Mouse (Mus musculus) neural tube, embryonic 11.5 days (tissue): ENCODE measurements around the gene Gmppa. TPM values are rescaled to one million over a fixed set of nuclear protein-coding genes. Genes with fewer than 3 reads are reported as not detected.

ENCODE experiments used
- ATAC-seq: fragments of 200-750 bp; cut with Nextera tagmentation; 2 replicates; pipeline ENCODE4 v1.8.0; 2017; ENCODE audit warnings: moderate number of reproducible peaks, mild to moderate bottlenecking, moderate TSS enrichment, moderate library complexity; ENCODE audit not compliant: insufficient read depth, low FRiP score, low TSS enrichment
- DNase-seq: peaks from one replicate; pipeline ENCODE4 v3.0.0-alpha.2; 2015; ENCODE audit warnings: low spot score
- H3K27ac ChIP-seq: fragments of 300-500 bp; sonication (generic); 2 replicates; pipeline ENCODE4 v1.5.1; 2014; ENCODE audit warnings: low read depth, mild to moderate bottlenecking, low read length
- H3K27me3 ChIP-seq: fragments of 300-500 bp; sonication (generic); 2 replicates; pipeline ENCODE4 v1.6.1; 2014; ENCODE audit warnings: mild to moderate bottlenecking, low read length, mixed read lengths; ENCODE audit not compliant: control insufficient read depth, insufficient read depth
- H3K36me3 ChIP-seq: fragments of 300-500 bp; sonication (generic); 2 replicates; pipeline ENCODE4 v1.6.1; 2014; ENCODE audit warnings: mild to moderate bottlenecking, low read length, moderate library complexity, mixed read lengths; ENCODE audit not compliant: control insufficient read depth, insufficient read depth
- H3K4me1 ChIP-seq: fragments of 300-500 bp; sonication (generic); 2 replicates; pipeline ENCODE4 v1.6.1; 2014; ENCODE audit warnings: low read length, mixed read lengths; ENCODE audit not compliant: control insufficient read depth, insufficient read depth
- H3K4me2 ChIP-seq: fragments of 300-500 bp; sonication (generic); 2 replicates; pipeline ENCODE4 v1.6.1; 2014; ENCODE audit warnings: low read depth, mild to moderate bottlenecking, moderate library complexity
- H3K4me3 ChIP-seq: fragments of 300-500 bp; sonication (generic); 2 replicates; pipeline ENCODE4 v1.5.1; 2014; ENCODE audit warnings: low read depth, low read length
- H3K9ac ChIP-seq: fragments of 300-500 bp; sonication (generic); 2 replicates; pipeline ENCODE4 v1.6.1; 2014; ENCODE audit warnings: mild to moderate bottlenecking, low read length
- H3K9me3 ChIP-seq: fragments of 300-500 bp; sonication (generic); 2 replicates; pipeline ENCODE4 v1.6.1; 2016; ENCODE audit warnings: low read length; ENCODE audit not compliant: control insufficient read depth
- WGBS: fragments of 180-500 bp; shearing (Covaris S2); extraction: QIAGEN DNeasy Blood & Tissue Kit; methylation state at CpG from one replicate; pipeline ENCODE4 v1.1.7; 2014; 5-methylcytosine and 5-hydroxymethylcytosine counted together
- polyA plus RNA-seq: library from polyadenylated mRNA; unstranded; fragments of >200 nt; fragmentation: Nextera tagmentation; extraction: Ambion mirVana; gene quantifications from 2 replicates; pipeline ENCODE4 v1.2.1, GENCODE M21; 2014

The Gmppa gene
- polyA plus RNA-seq, 1 experiment from 2014 or later: 62.5 TPM

- H3K9ac ChIP-seq: no peak overlapping the region
- H3K36me3 ChIP-seq: no peaks in the 10 kb centered on the region; the same call in 1 of the 2 replicates
- no peak overlapping the region for H3K4me3 ChIP-seq
- no peak overlapping the region for H3K27ac ChIP-seq
- 96% methylated on average over 7 of the region's 7 CpGs for WGBS
- no peak for ATAC-seq
- 0 out of 2 replicates have a peak, but pooled peaks cover 2% of the 10 kb centered on the region for H3K27me3 ChIP-seq
- H3K4me1 ChIP-seq: peaks cover 30% of the 10 kb centered on the region
- DNase-seq: no peak
- no peak overlapping the region for H3K4me2 ChIP-seq
- H3K9me3 ChIP-seq: no peaks in the 10 kb centered on the region
Measured at GRCm38 (mm10) chr1:75440661-75441060, 4.9 kb downstream of the Gmppa start.

GRCm38 (mm10) chr1:75441471-75441996 is 5.8 kb downstream of the Gmppa start:
- no peak overlapping the region for H3K4me2 ChIP-seq

GRCm38 (mm10) chr1:75442171-75442570 is 6.4 kb downstream of the Gmppa start:
- 0 out of 2 replicates have a peak, but pooled peaks cover 2% of the 10 kb centered on the region for H3K27me3 ChIP-seq
- ATAC-seq (no peak), DNase-seq (no peak)
- H3K27ac ChIP-seq: no peak overlapping the region
- H3K4me1 ChIP-seq: peaks cover 41% of the 10 kb centered on the region
- no peak overlapping the region for H3K9ac ChIP-seq
- no peaks in the 10 kb centered on the region for H3K9me3 ChIP-seq
- H3K4me3 ChIP-seq: no peak overlapping the region
- no peaks in the 10 kb centered on the region; the same call in 1 of the 2 replicates for H3K36me3 ChIP-seq
- no peak overlapping the region for H3K4me2 ChIP-seq
- WGBS: 87% methylated on average over 9 of the region's 9 CpGs

More at GRCm38 (mm10) chr1:75441471-75441996, 5.8 kb downstream of the Gmppa start:
- DNase-seq (no peak), ATAC-seq (no peak)
- Histone ChIP-seq H3K4me1 (peaks cover 36% of the 10 kb centered on the region), H3K27me3 (0 out of 2 replicates have a peak, but pooled peaks cover 2% of the 10 kb centered on the region), H3K9me3 (no peaks in the 10 kb centered on the region), H3K27ac (no peak overlapping the region), H3K4me3 (no peak overlapping the region), H3K9ac (no peak overlapping the region), H3K36me3 (no peaks in the 10 kb centered on the region; the same call in 1 of the 2 replicates)
- 87% methylated on average over 15 of the region's 15 CpGs for WGBS

- H3K4me3 ChIP-seq: no peak overlapping the region
- peak overlapping the region; percentile 71 for H3K27ac ChIP-seq
- H3K9ac ChIP-seq: no peak overlapping the region
- no peaks in the 10 kb centered on the region for H3K9me3 ChIP-seq
- peaks cover 47% of the 10 kb centered on the region for H3K4me1 ChIP-seq
- 0 out of 2 replicates have a peak, but pooled peaks cover 2% of the 10 kb centered on the region for H3K27me3 ChIP-seq
- ATAC-seq (no peak), DNase-seq (no peak)
- no peak overlapping the region; the same call in 1 of the 2 replicates for H3K4me2 ChIP-seq
- WGBS: 42% methylated on average over 8 of the region's 8 CpGs
- no peaks in the 10 kb centered on the region; the same call in 1 of the 2 replicates for H3K36me3 ChIP-seq
Measured at GRCm38 (mm10) chr1:75442811-75443210, 7.1 kb downstream of the Gmppa start.

GRCm38 (mm10) chr1:75443247-75444024 is 7.7 kb downstream of the Gmppa start:
- Histone ChIP-seq H3K36me3 (no peaks in the 10 kb centered on the region; the same call in 1 of the 2 replicates), H3K4me3 (no peak overlapping the region), H3K4me1 (peaks cover 53% of the 10 kb centered on the region), H3K27ac (peak overlapping the region; percentile 71), H3K9ac (0 out of 2 replicates have a peak overlapping the region, but pooled peaks have one; percentile 26), H3K4me2 (peak overlapping the region; percentile 21; the same call in 1 of the 2 replicates), H3K9me3 (no peaks in the 10 kb centered on the region), H3K27me3 (0 out of 2 replicates have a peak, but pooled peaks cover 2% of the 10 kb centered on the region)
- ATAC-seq: no peak
- no peak for DNase-seq
- WGBS: 25% methylated on average over 13 of the region's 13 CpGs

GRCm38 (mm10) chr1:75444208-75444607 is 8.5 kb downstream of the Gmppa start:
- no peak overlapping the region for H3K4me3 ChIP-seq

GRCm38 (mm10) chr1:75445141-75445701 is 9.5 kb downstream of the Gmppa start:
- peak overlapping the region; percentile 35; the same call in 1 of the 2 replicates for H3K4me2 ChIP-seq
- H3K4me3 ChIP-seq: peak overlapping the region; percentile 3; the same call in 1 of the 2 replicates
- H3K9ac ChIP-seq: peak overlapping the region; percentile 44
- peak overlapping the region; percentile 88 for H3K27ac ChIP-seq
- H3K27me3 ChIP-seq: peaks cover 15% of the 10 kb centered on the region
- no peaks in the 10 kb centered on the region for H3K9me3 ChIP-seq
- DNase-seq (no peak), ATAC-seq (no peak)
- WGBS: 16% methylated on average over 9 of the region's 9 CpGs
- no peaks in the 10 kb centered on the region; the same call in 1 of the 2 replicates for H3K36me3 ChIP-seq
- H3K4me1 ChIP-seq: peaks cover 68% of the 10 kb centered on the region

More at GRCm38 (mm10) chr1:75444208-75444607, 8.5 kb downstream of the Gmppa start:
- no peak for DNase-seq
- H3K9me3 ChIP-seq: no peaks in the 10 kb centered on the region
- WGBS: 21% methylated on average over 3 of the region's 3 CpGs
- H3K36me3 ChIP-seq: no peaks in the 10 kb centered on the region; the same call in 1 of the 2 replicates
- H3K9ac ChIP-seq: no peak overlapping the region
- peaks cover 5% of the 10 kb centered on the region for H3K27me3 ChIP-seq
- peak overlapping the region; percentile 88 for H3K27ac ChIP-seq
- no peak overlapping the region for H3K4me2 ChIP-seq
- no peak for ATAC-seq
- peaks cover 61% of the 10 kb centered on the region for H3K4me1 ChIP-seq

GRCm38 (mm10) chr1:75445751-75446611 is 10.3 kb downstream of the Gmppa start:
- peak; percentile 9 for ATAC-seq

More at GRCm38 (mm10) chr1:75445751-75446611, 10.3 kb downstream of the Gmppa start:
- Histone ChIP-seq H3K4me2 (peak overlapping the region; percentile 35), H3K36me3 (no peaks in the 10 kb centered on the region; the same call in 1 of the 2 replicates), H3K4me3 (peak overlapping the region; percentile 7; the same call in 1 of the 2 replicates), H3K27ac (peak overlapping the region; percentile 88), H3K4me1 (peaks cover 75% of the 10 kb centered on the region), H3K27me3 (peaks cover 23% of the 10 kb centered on the region), H3K9ac (peak overlapping the region; percentile 44), H3K9me3 (no peaks in the 10 kb centered on the region)
- DNase-seq: peak; percentile 85
- WGBS: under 1% methylated on average over 22 of the region's 22 CpGs
